Mouse (Mus musculus) embryonic facial prominence, embryonic 11.5 days (tissue): ENCODE data around the gene Aacs. TPM values are rescaled to one million over a fixed set of nuclear protein-coding genes. Genes with fewer than 3 reads are reported as not detected.

Experiments
- ATAC-seq: fragments of 200-750 bp; cut with Nextera tagmentation; replicated peaks from 2 replicates; pipeline ENCODE4 v1.8.0; 2017; ENCODE audit warnings: low read depth; ENCODE audit not compliant: insufficient number of reproducible peaks, low FRiP score, low TSS enrichment
- DNase-seq: peaks from one replicate; pipeline ENCODE4 v3.0.0-alpha.2; 2015; ENCODE audit warnings: low spot score
- H3K27ac ChIP-seq: fragments of 300-500 bp; sonication (generic); replicated peaks from 2 replicates; pipeline ENCODE4 v1.5.1; 2014; ENCODE audit warnings: mild to moderate bottlenecking, low read depth, low read length, control low read depth
- H3K27me3 ChIP-seq: fragments of 300-500 bp; sonication (generic); 2 replicates; pipeline ENCODE4 v1.6.1; 2014; ENCODE audit warnings: mild to moderate bottlenecking, low read length, moderate library complexity, mixed read lengths; ENCODE audit not compliant: control insufficient read depth, insufficient read depth
- H3K36me3 ChIP-seq: fragments of 300-500 bp; sonication (generic); replicated peaks from 2 replicates; pipeline ENCODE4 v1.6.1; 2014; ENCODE audit warnings: low read depth, mild to moderate bottlenecking, low read length, moderate library complexity, mixed read lengths; ENCODE audit not compliant: control insufficient read depth, insufficient read depth
- H3K4me1 ChIP-seq: fragments of 300-500 bp; sonication (generic); 2 replicates; pipeline ENCODE4 v1.6.1; 2014; ENCODE audit warnings: low read length, mixed read lengths; ENCODE audit not compliant: control insufficient read depth, insufficient read depth
- H3K4me2 ChIP-seq: fragments of 300-500 bp; sonication (generic); 2 replicates; pipeline ENCODE4 v1.6.1; 2014; ENCODE audit warnings: low read depth, mild to moderate bottlenecking, control low read depth, low read length, moderate library complexity
- H3K4me3 ChIP-seq: fragments of 300-500 bp; sonication (generic); 2 replicates; pipeline ENCODE4 v1.5.1; 2014; ENCODE audit warnings: low read depth, low read length, control low read depth
- H3K9ac ChIP-seq: fragments of 300-500 bp; sonication (generic); replicated peaks from 2 replicates; pipeline ENCODE4 v1.6.1; 2014; ENCODE audit warnings: mild to moderate bottlenecking, control low read depth, low read length
- H3K9me3 ChIP-seq: fragments of 300-500 bp; sonication (generic); replicated peaks from 2 replicates; pipeline ENCODE4 v1.6.1; 2016; ENCODE audit warnings: mild to moderate bottlenecking, low read length, inconsistent platforms, mixed read lengths; ENCODE audit not compliant: control insufficient read depth
- WGBS: fragments of 180-500 bp; shearing (Covaris S2); extraction: QIAGEN DNeasy Blood & Tissue Kit; methylation state at CpG from one replicate; pipeline ENCODE4 v1.1.7; 2014; 5-methylcytosine and 5-hydroxymethylcytosine counted together
- polyA plus RNA-seq: library from polyadenylated mRNA; unstranded; fragments of >200 nt; fragmentation: Nextera tagmentation; extraction: Ambion mirVana; gene quantifications from 2 replicates; pipeline ENCODE4 v1.2.1, GENCODE M21; 2014

The Aacs gene
- polyA plus RNA-seq, 1 experiment from 2014 or later = 28.4 TPM

- no peaks in the 10 kb centered on the region for H3K36me3 ChIP-seq
- H3K4me2 ChIP-seq = peak overlapping the region; percentile 62
- H3K4me3 ChIP-seq = peak overlapping the region; percentile 90
- no peak overlapping the region for H3K27ac ChIP-seq
- DNase-seq (peak; percentile 18), ATAC-seq (0 out of 2 replicates have a peak, but pooled peaks have one; percentile 1)
- H3K9ac ChIP-seq = peak overlapping the region; percentile 83
- no peaks in the 10 kb centered on the region for H3K27me3 ChIP-seq
- no peaks in the 10 kb centered on the region for H3K9me3 ChIP-seq
- H3K4me1 ChIP-seq = no peaks in the 10 kb centered on the region
- WGBS = 20% methylated on average over 27 of the region's 27 CpGs
Observed at GRCm38 (mm10) chr5:125442136-125442995, 33.2 kb upstream of the Aacs start.

GRCm38 (mm10) chr5:125443335-125443734 is 32.3 kb upstream of the Aacs start:
- no peak for ATAC-seq

GRCm38 (mm10) chr5:125443915-125444314 is 31.7 kb upstream of the Aacs start:
- no peaks in the 10 kb centered on the region for H3K4me1 ChIP-seq
- no peak overlapping the region for H3K4me3 ChIP-seq
- 83% methylated on average over 3 of the region's 3 CpGs for WGBS
- DNase-seq (no peak), ATAC-seq (no peak)
- H3K9ac ChIP-seq = no peak overlapping the region
- H3K9me3 ChIP-seq = no peaks in the 10 kb centered on the region
- H3K27ac ChIP-seq = no peak overlapping the region
- H3K36me3 ChIP-seq = no peaks in the 10 kb centered on the region
- no peak overlapping the region for H3K4me2 ChIP-seq
- no peaks in the 10 kb centered on the region for H3K27me3 ChIP-seq

More at GRCm38 (mm10) chr5:125443335-125443734, 32.3 kb upstream of the Aacs start:
- Histone ChIP-seq H3K36me3 (no peaks in the 10 kb centered on the region), H3K27ac (no peak overlapping the region), H3K27me3 (no peaks in the 10 kb centered on the region), H3K4me2 (no peak overlapping the region), H3K9ac (no peak overlapping the region), H3K4me3 (no peak overlapping the region), H3K9me3 (no peaks in the 10 kb centered on the region), H3K4me1 (no peaks in the 10 kb centered on the region)
- WGBS = 87% methylated on average over 5 of the region's 5 CpGs
- DNase-seq = no peak

GRCm38 (mm10) chr5:125444554-125444953 is 31.1 kb upstream of the Aacs start:
- no peaks in the 10 kb centered on the region for H3K9me3 ChIP-seq
- no peak overlapping the region for H3K4me2 ChIP-seq
- no peaks in the 10 kb centered on the region for H3K27me3 ChIP-seq
- no peak overlapping the region for H3K9ac ChIP-seq
- DNase-seq (no peak), ATAC-seq (no peak)
- H3K4me3 ChIP-seq = no peak overlapping the region
- H3K4me1 ChIP-seq = no peaks in the 10 kb centered on the region
- H3K36me3 ChIP-seq = no peaks in the 10 kb centered on the region
- H3K27ac ChIP-seq = no peak overlapping the region
- 94% methylated on average over 4 of the region's 4 CpGs for WGBS

- H3K9ac ChIP-seq = no peak overlapping the region
- no peaks in the 10 kb centered on the region for H3K27me3 ChIP-seq
- no peaks in the 10 kb centered on the region for H3K36me3 ChIP-seq
- no peak overlapping the region for H3K4me3 ChIP-seq
- DNase-seq (no peak), ATAC-seq (no peak)
- 81% methylated on average over 7 of the region's 7 CpGs for WGBS
- no peak overlapping the region for H3K27ac ChIP-seq
- H3K9me3 ChIP-seq = no peaks in the 10 kb centered on the region
- H3K4me2 ChIP-seq = no peak overlapping the region
- no peaks in the 10 kb centered on the region for H3K4me1 ChIP-seq
Observed at GRCm38 (mm10) chr5:125446344-125446743, 29.3 kb upstream of the Aacs start.

GRCm38 (mm10) chr5:125448026-125448425 is 27.6 kb upstream of the Aacs start:
- Histone ChIP-seq H3K4me3 (no peak overlapping the region), H3K9me3 (no peaks in the 10 kb centered on the region), H3K27ac (no peak overlapping the region), H3K4me2 (no peak overlapping the region), H3K9ac (no peak overlapping the region), H3K4me1 (no peaks in the 10 kb centered on the region), H3K27me3 (no peaks in the 10 kb centered on the region), H3K36me3 (no peaks in the 10 kb centered on the region)
- ATAC-seq (no peak), DNase-seq (no peak)
- 89% methylated on average over 3 of the region's 3 CpGs for WGBS

GRCm38 (mm10) chr5:125448631-125449030 is 27.0 kb upstream of the Aacs start:
- no peak overlapping the region for H3K4me3 ChIP-seq
- no peaks in the 10 kb centered on the region for H3K4me1 ChIP-seq
- DNase-seq = no peak
- WGBS = 91% methylated on average over 4 of the region's 4 CpGs
- ATAC-seq = no peak
- no peak overlapping the region for H3K27ac ChIP-seq
- H3K9me3 ChIP-seq = no peaks in the 10 kb centered on the region
- H3K9ac ChIP-seq = no peak overlapping the region
- H3K4me2 ChIP-seq = no peak overlapping the region
- H3K36me3 ChIP-seq = no peaks in the 10 kb centered on the region
- H3K27me3 ChIP-seq = no peaks in the 10 kb centered on the region

- Histone ChIP-seq H3K27ac (no peak overlapping the region), H3K9ac (no peak overlapping the region), H3K27me3 (no peaks in the 10 kb centered on the region), H3K4me2 (no peak overlapping the region), H3K4me3 (no peak overlapping the region), H3K36me3 (0 out of 2 replicates have a peak, but pooled peaks cover 1% of the 10 kb centered on the region), H3K4me1 (no peaks in the 10 kb centered on the region), H3K9me3 (no peaks in the 10 kb centered on the region)
- DNase-seq = no peak
- 86% methylated on average over 5 of the region's 5 CpGs for WGBS
- no peak for ATAC-seq
Observed at GRCm38 (mm10) chr5:125449306-125449705, 26.3 kb upstream of the Aacs start.
